8 mouse cellular contexts compared by ENCODE assay signal in the genomic region with DNA sequence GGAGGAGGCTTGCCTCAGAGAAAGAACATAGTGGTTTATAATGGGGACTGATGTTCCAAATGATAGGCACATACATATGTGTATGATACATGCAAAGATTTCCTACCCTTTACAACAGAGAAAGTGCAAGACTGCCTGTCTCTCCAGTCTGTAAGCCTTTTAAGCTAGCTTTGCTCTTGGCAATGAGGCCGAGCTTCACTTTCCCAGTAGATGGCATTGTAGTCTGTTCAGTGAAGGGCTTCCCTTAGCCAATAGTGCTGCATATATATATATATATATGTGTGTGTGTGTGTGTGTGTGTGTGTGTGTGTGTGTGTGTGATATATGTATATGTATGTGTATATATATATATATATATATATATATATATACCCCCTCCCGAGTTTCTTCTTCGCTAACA. TPM values are rescaled to one million over a fixed set of nuclear protein-coding genes. Genes with fewer than 3 reads are reported as not detected.
A peak's percentile ranks its signal among the peaks of the same experiment; 100 is the strongest.
DNase-seq lines count a peak whose midpoint lies in the region; ATAC-seq and TF ChIP-seq lines count a peak whose summit lies in the region.

No protein-coding gene starts in this region.

- peaks cover 15% of the 10 kb centered on the region for H3K4me1 ChIP-seq in forebrain, embryonic 15.5 days
- H3K4me1 ChIP-seq in forebrain, embryonic 13.5 days: peaks cover 8% of the 10 kb centered on the region
- no peaks in the 10 kb centered on the region for H3K4me1 ChIP-seq in liver, postnatal 0 days (ENCODE audit: insufficient read depth)
- no peaks in the 10 kb centered on the region for H3K4me1 ChIP-seq in liver, embryonic 11.5 days (replicated peaks; ENCODE audit: control insufficient read depth, insufficient read depth, low read length)
- H3K4me1 ChIP-seq in hindbrain, embryonic 16.5 days (ENCODE audit: control insufficient read depth, insufficient read depth, low read depth, low read length): no peaks in the 10 kb centered on the region
- no peaks in the 10 kb centered on the region for H3K4me1 ChIP-seq in heart, adult 2 months (ENCODE audit: control insufficient read depth, insufficient read depth, low read length)

- TF ChIP-seq EP300 in liver, postnatal 0 days (IDR thresholded peaks at IDR 0.05; ENCODE audit: low read depth): no peak
- no peak for TF ChIP-seq EP300 in heart, adult 2 months (IDR thresholded peaks at IDR 0.05; ENCODE audit: insufficient read depth, low read depth, low read length)

- H3K36me3 ChIP-seq in forebrain, embryonic 15.5 days: no peaks in the 10 kb centered on the region
- no peaks in the 10 kb centered on the region for H3K36me3 ChIP-seq in forebrain, embryonic 13.5 days (ENCODE audit: poor library complexity, severe bottlenecking)
- H3K36me3 ChIP-seq in liver, postnatal 0 days (replicated peaks; ENCODE audit: insufficient read depth, low read length): no peaks in the 10 kb centered on the region
- no peaks in the 10 kb centered on the region for H3K36me3 ChIP-seq in liver, embryonic 11.5 days (ENCODE audit: control insufficient read depth, insufficient read depth, low read length)
- no peaks in the 10 kb centered on the region for H3K36me3 ChIP-seq in hindbrain, embryonic 16.5 days (ENCODE audit: control insufficient read depth, insufficient read depth, low read length)
- H3K36me3 ChIP-seq in heart, adult 2 months (ENCODE audit: control insufficient read depth, insufficient read depth, low read length): no peaks in the 10 kb centered on the region

- TF ChIP-seq POLR2A in heart, adult 2 months (IDR thresholded peaks at IDR 0.05; ENCODE audit: insufficient read depth, low read depth, low read length): no peak

- 76% methylated on average over 3 of the region's 3 CpGs for WGBS in forebrain, embryonic 15.5 days
- 71% methylated on average over 3 of the region's 3 CpGs for whole genome bisulfite sequencing in forebrain, embryonic 13.5 days
- WGBS in liver, postnatal 0 days (ENCODE audit: insufficient replicate concordance): 59% methylated on average over 3 of the region's 3 CpGs
- 62% methylated on average over 3 of the region's 3 CpGs for WGBS in liver, embryonic 11.5 days
- WGBS in hindbrain, embryonic 16.5 days: 61% methylated on average over 3 of the region's 3 CpGs
- 68% methylated on average over 3 of the region's 3 CpGs for WGBS in heart, adult 2 months

- peaks cover 18% of the 10 kb centered on the region for H3K27me3 ChIP-seq in forebrain, embryonic 15.5 days
- peaks cover 22% of the 10 kb centered on the region for H3K27me3 ChIP-seq in forebrain, embryonic 13.5 days
- no peaks in the 10 kb centered on the region for H3K27me3 ChIP-seq in liver, postnatal 0 days (ENCODE audit: insufficient read depth, low read length)
- no peaks in the 10 kb centered on the region for H3K27me3 ChIP-seq in liver, embryonic 11.5 days (replicated peaks; ENCODE audit: control insufficient read depth, insufficient read depth, low read length)
- 0 out of 2 replicates have a peak, but pooled peaks cover 3% of the 10 kb centered on the region for H3K27me3 ChIP-seq in hindbrain, embryonic 16.5 days (replicated peaks; ENCODE audit: control insufficient read depth, insufficient read depth, low read length)
- no peaks in the 10 kb centered on the region for H3K27me3 ChIP-seq in heart, adult 2 months (ENCODE audit: control insufficient read depth, insufficient read depth, low read length)

- H3K9ac ChIP-seq in forebrain, embryonic 15.5 days (replicated peaks): no peak overlapping the region
- no peak overlapping the region for H3K9ac ChIP-seq in forebrain, embryonic 13.5 days
- H3K9ac ChIP-seq in liver, postnatal 0 days (replicated peaks): no peak overlapping the region
- H3K9ac ChIP-seq in liver, embryonic 11.5 days (ENCODE audit: low read depth, low read length): no peak overlapping the region
- H3K9ac ChIP-seq in hindbrain, embryonic 16.5 days (ENCODE audit: low read depth, low read length): no peak overlapping the region
- H3K9ac ChIP-seq in heart, adult 2 months (ENCODE audit: low read depth, low read length): no peak overlapping the region

- no peak overlapping the region for H3K4me2 ChIP-seq in forebrain, embryonic 15.5 days (replicated peaks)
- H3K4me2 ChIP-seq in forebrain, embryonic 13.5 days: no peak overlapping the region
- H3K4me2 ChIP-seq in liver, postnatal 0 days (ENCODE audit: low read depth, low read length): no peak overlapping the region
- H3K4me2 ChIP-seq in liver, embryonic 11.5 days: no peak overlapping the region
- H3K4me2 ChIP-seq in hindbrain, embryonic 16.5 days (ENCODE audit: low read length): no peak overlapping the region

- no peaks in the 10 kb centered on the region for H3K9me3 ChIP-seq in forebrain, embryonic 15.5 days
- H3K9me3 ChIP-seq in forebrain, embryonic 13.5 days (replicated peaks): no peaks in the 10 kb centered on the region
- no peaks in the 10 kb centered on the region for H3K9me3 ChIP-seq in liver, postnatal 0 days (ENCODE audit: low read length)
- no peaks in the 10 kb centered on the region for H3K9me3 ChIP-seq in liver, embryonic 11.5 days (ENCODE audit: control insufficient read depth, low read length)
- H3K9me3 ChIP-seq in hindbrain, embryonic 16.5 days (ENCODE audit: control insufficient read depth, low read length): no peaks in the 10 kb centered on the region

- H3K4me3 ChIP-seq in forebrain, embryonic 15.5 days: no peak overlapping the region
- H3K4me3 ChIP-seq in forebrain, embryonic 13.5 days: no peak overlapping the region
- H3K4me3 ChIP-seq in liver, postnatal 0 days (ENCODE audit: low read depth, low read length): no peak overlapping the region
- H3K4me3 ChIP-seq in liver, embryonic 11.5 days (ENCODE audit: low read depth, low read length): no peak overlapping the region
- no peak overlapping the region for H3K4me3 ChIP-seq in hindbrain, embryonic 16.5 days (ENCODE audit: low read length)
- no peak overlapping the region for H3K4me3 ChIP-seq in heart, adult 2 months

- H3K27ac ChIP-seq in forebrain, embryonic 15.5 days (replicated peaks): no peak overlapping the region
- H3K27ac ChIP-seq in forebrain, embryonic 13.5 days: no peak overlapping the region
- H3K27ac ChIP-seq in liver, postnatal 0 days (ENCODE audit: low read depth): no peak overlapping the region
- no peak overlapping the region for H3K27ac ChIP-seq in liver, embryonic 11.5 days (ENCODE audit: low read depth, low read length)
- H3K27ac ChIP-seq in hindbrain, embryonic 16.5 days (ENCODE audit: low read depth, low read length): no peak overlapping the region
- no peak overlapping the region for H3K27ac ChIP-seq in heart, adult 2 months

- DNase-seq in liver, postnatal 0 days: no peak
- no peak for DNase-seq in liver, embryonic 11.5 days (ENCODE audit: low spot score)
- DNase-seq in retina, embryonic 14.5 days (ENCODE audit: low spot score): peak; percentile 71
- no peak for DNase-seq in thymus, postnatal 0 days (ENCODE audit: low spot score)
- no peak for DNase-seq in heart, adult 2 months

- TF ChIP-seq CTCF in liver, postnatal 0 days (IDR thresholded peaks at IDR 0.05; ENCODE audit: low read depth): peak; percentile 40
- no peak for TF ChIP-seq CTCF in heart, adult 2 months (IDR thresholded peaks at IDR 0.05)

- intact Hi-C loops in heart, adult 2 months (cut with DNase I): no loop called here

- no peaks in the 10 kb centered on the region for H3K79me2 ChIP-seq in heart, adult 2 months (replicated peaks; ENCODE audit: control insufficient read depth, insufficient read depth, low read length)

- peak; percentile 55; the same call in 1 of the 2 replicates for ATAC-seq in forebrain, embryonic 15.5 days (replicated peaks)
- ATAC-seq in forebrain, embryonic 13.5 days: no peak
- ATAC-seq in liver, postnatal 0 days: no peak
- no peak for ATAC-seq in liver, embryonic 11.5 days (replicated peaks; ENCODE audit: low FRiP score)
- peak; percentile 48; the same call in 1 of the 2 replicates for ATAC-seq in hindbrain, embryonic 16.5 days

RNA-seq across cellular contexts. Expression of a gene that starts 13.4 kb away (rescaled TPM):
- 14.8 and 14.9 TPM in 2 replicates for polyA plus RNA-seq in forebrain, embryonic 15.5 days (2015; fragmentation: Nextera tagmentation; extraction: Ambion mirVana)
- 21.7 and 22.4 TPM in 2 replicates for polyA plus RNA-seq in forebrain, embryonic 13.5 days (2015; fragmentation: Nextera tagmentation; extraction: Ambion mirVana)
- 0.97 and 1.2 TPM in 2 replicates for polyA plus RNA-seq in liver, postnatal 0 days (2015; fragmentation: Nextera tagmentation; extraction: Ambion mirVana)
- 4.2 and 6.1 TPM in 2 replicates for polyA plus RNA-seq in liver, embryonic 11.5 days (2014; fragmentation: Nextera tagmentation; extraction: Ambion mirVana)
- 17.8 and 20.3 TPM in 2 replicates for polyA plus RNA-seq in hindbrain, embryonic 16.5 days (2015; fragmentation: Nextera tagmentation; extraction: Ambion mirVana)
- polyA plus RNA-seq in thymus, postnatal 0 days (2015; fragmentation: Nextera tagmentation; extraction: Ambion mirVana): 1.5 and 1.9 TPM in 2 replicates
- total RNA-seq in heart, adult 2 months (2021): 1 to 10 TPM; 6.9 to 8.3 TPM
- polyA plus RNA-seq in heart, adult 2 months (2012; rRNA removed): 1.8 TPM in 2 replicates

Comparison
In these comparisons a context has a peak if more than half of its experiments do, and no peak if none do; other contexts are left out.
1. ATAC-seq: peak in forebrain, embryonic 15.5 days (single experiment) and hindbrain, embryonic 16.5 days (single experiment); none in forebrain, embryonic 13.5 days (single experiment), liver, postnatal 0 days (single experiment) and liver, embryonic 11.5 days (single experiment).